Mouse (Mus musculus) bone marrow, adult 2 months (tissue): ENCODE results near the gene Sh3pxd2a. TPM values are rescaled to one million over a fixed set of nuclear protein-coding genes. Genes with fewer than 3 reads are reported as not detected.

Experiments used
- H3K27ac ChIP-seq: fragments of 200-500 bp; 2 replicates; pipeline ENCODE4 v1.5.1; 2012; ENCODE audit warnings: low read depth, mild to moderate bottlenecking, control low read depth, inconsistent platforms, low read length; ENCODE audit not compliant: control insufficient read depth, poor library complexity, insufficient read depth
- H3K4me1 ChIP-seq: fragments of 200-500 bp; 2 replicates; pipeline ENCODE4 v1.6.1; 2011; ENCODE audit warnings: low read length; ENCODE audit not compliant: control insufficient read depth, insufficient read depth
- H3K4me3 ChIP-seq: fragments of 200-500 bp; replicated peaks from 2 replicates; pipeline ENCODE3; 2011; ENCODE audit warnings: mild to moderate bottlenecking, low read depth, low read length, control low read depth; ENCODE audit not compliant: control insufficient read depth
- CTCF ChIP-seq: fragments of 200-500 bp; IDR thresholded peaks from 2 replicates; pipeline ENCODE4 v1.5.1; 2011; ENCODE audit warnings: low read length, control low read depth; ENCODE audit not compliant: control insufficient read depth, insufficient read depth
- POLR2A ChIP-seq: fragments of 200-500 bp; IDR thresholded peaks from 2 replicates; pipeline ENCODE4 v1.6.1; 2011; ENCODE audit warnings: low read depth, mild to moderate bottlenecking, control low read depth, low read length, borderline replicate concordance; ENCODE audit not compliant: control insufficient read depth
- WGBS: fragments of 180-500 bp; shearing (Covaris S2); methylation state at CpG from one replicate; pipeline ENCODE4 v1.1.7; 2018; 5-methylcytosine and 5-hydroxymethylcytosine counted together
- polyA plus RNA-seq: library from polyadenylated mRNA; stranded (reverse); fragments of >200 nt; gene quantifications from 2 replicates; pipeline ENCODE4 v1.2.4, GENCODE M21; 2011; ENCODE audit warnings: low replicate concordance; ENCODE audit not compliant: missing spikeins, insufficient read depth, insufficient read length

Gene Sh3pxd2a
- polyA plus RNA-seq, 1 experiment = 8.3 TPM

- Histone ChIP-seq H3K4me3 (no peak overlapping the region), H3K27ac (no peak overlapping the region), H3K4me1 (peaks cover 1% of the 10 kb centered on the region; the same call in 1 of the 2 replicates)
- TF ChIP-seq POLR2A (no peak), CTCF (no peak)
- WGBS = 73% methylated on average over 19 of the region's 19 CpGs
Observed at GRCm38 (mm10) chr19:47316288-47317062, 147.7 kb downstream of the Sh3pxd2a start.

GRCm38 (mm10) chr19:47315917-47316265 is 148.3 kb downstream of the Sh3pxd2a start:
- Histone ChIP-seq H3K4me1 (peaks cover 1% of the 10 kb centered on the region; the same call in 1 of the 2 replicates), H3K4me3 (no peak overlapping the region), H3K27ac (no peak overlapping the region)
- WGBS = 38% methylated on average over 1 of the region's 1 CpGs
- TF ChIP-seq CTCF = no peak
- no peak for TF ChIP-seq POLR2A

GRCm38 (mm10) chr19:47315091-47315916 is 148.9 kb downstream of the Sh3pxd2a start:
- H3K27ac ChIP-seq = no peak overlapping the region
- peaks cover 1% of the 10 kb centered on the region; the same call in 1 of the 2 replicates for H3K4me1 ChIP-seq
- 72% methylated on average over 14 of the region's 14 CpGs for WGBS
- no peak for TF ChIP-seq CTCF
- TF ChIP-seq POLR2A = no peak
- no peak overlapping the region for H3K4me3 ChIP-seq

- H3K27ac ChIP-seq = no peak overlapping the region
- H3K4me1 ChIP-seq = peaks cover 1% of the 10 kb centered on the region; the same call in 1 of the 2 replicates
- TF ChIP-seq POLR2A (no peak), CTCF (no peak)
- no peak overlapping the region for H3K4me3 ChIP-seq
- WGBS = 5% methylated on average over 49 of the region's 49 CpGs
Observed at GRCm38 (mm10) chr19:47314076-47314941, 149.9 kb downstream of the Sh3pxd2a start.

GRCm38 (mm10) chr19:47313387-47314075 is 150.7 kb downstream of the Sh3pxd2a start:
- TF ChIP-seq CTCF (no peak), POLR2A (no peak)
- no peak overlapping the region for H3K4me3 ChIP-seq
- peaks cover 1% of the 10 kb centered on the region; the same call in 1 of the 2 replicates for H3K4me1 ChIP-seq
- no peak overlapping the region for H3K27ac ChIP-seq
- 10% methylated on average over 11 of the region's 11 CpGs for WGBS

- WGBS = 82% methylated on average over 4 of the region's 4 CpGs
- TF ChIP-seq CTCF (no peak), POLR2A (no peak)
- Histone ChIP-seq H3K4me1 (no peaks in the 10 kb centered on the region), H3K4me3 (no peak overlapping the region), H3K27ac (no peak overlapping the region)
Observed at GRCm38 (mm10) chr19:47311162-47311561, 153.0 kb downstream of the Sh3pxd2a start.

- WGBS = 91% methylated on average over 12 of the region's 12 CpGs
Observed at GRCm38 (mm10) chr19:47309824-47310223, 154.4 kb downstream of the Sh3pxd2a start.

GRCm38 (mm10) chr19:47306917-47307315 is 157.3 kb downstream of the Sh3pxd2a start:
- TF ChIP-seq CTCF (no peak), POLR2A (no peak)
- H3K4me1 ChIP-seq = no peaks in the 10 kb centered on the region
- whole genome bisulfite sequencing = 83% methylated on average over 8 of the region's 8 CpGs
- no peak overlapping the region for H3K27ac ChIP-seq
- no peak overlapping the region for H3K4me3 ChIP-seq

More at GRCm38 (mm10) chr19:47309824-47310223, 154.4 kb downstream of the Sh3pxd2a start:
- Histone ChIP-seq H3K4me1 (no peaks in the 10 kb centered on the region), H3K4me3 (no peak overlapping the region), H3K27ac (no peak overlapping the region)
- no peak for TF ChIP-seq POLR2A
- TF ChIP-seq CTCF = no peak
